Comparison of ENCODE assay signal across 32 mouse cellular contexts in genomic region chr15:77382880-77383279, GRCm38 (mm10). TPM values are rescaled to one million over a fixed set of nuclear protein-coding genes. Genes with fewer than 3 reads are reported as not detected.
A peak's percentile ranks its signal among the peaks of the same experiment; 100 is the strongest.
DNase-seq lines count a peak whose midpoint lies in the region; ATAC-seq and TF ChIP-seq lines count a peak whose summit lies in the region.
"Had no signal": no experiment of that assay in that cellular context is flagged by ENCODE, and none has a peak within 500 bp of the region (broad histone marks: within the 10 kb centered on the region; RNA-seq: fewer than 3 reads in every experiment).

No protein-coding gene starts in this region.

- H3K36me3 ChIP-seq in embryonic facial prominence, embryonic 12.5 days = no peaks in the 10 kb centered on the region
- no peaks in the 10 kb centered on the region for H3K36me3 ChIP-seq in embryonic facial prominence, embryonic 10.5 days (replicated peaks)
- no peaks in the 10 kb centered on the region for H3K36me3 ChIP-seq in liver, adult 2 months (ENCODE audit: control insufficient read depth, insufficient read depth, low read length)
- H3K36me3 ChIP-seq in liver, embryonic 15.5 days (replicated peaks) = no peaks in the 10 kb centered on the region
- H3K36me3 ChIP-seq in stomach, embryonic 16.5 days (ENCODE audit: control insufficient read depth, insufficient read depth, low read length) = no peaks in the 10 kb centered on the region
- no peaks in the 10 kb centered on the region for H3K36me3 ChIP-seq in forebrain, embryonic 12.5 days (replicated peaks)
- H3K36me3 ChIP-seq: forebrain, embryonic 10.5 days; G1E; midbrain, embryonic 13.5 days; neural tube, embryonic 15.5 days had no signal

- no peaks in the 10 kb centered on the region for H3K27me3 ChIP-seq in embryonic facial prominence, embryonic 12.5 days
- no peaks in the 10 kb centered on the region for H3K27me3 ChIP-seq in embryonic facial prominence, embryonic 10.5 days (replicated peaks; ENCODE audit: low read depth, poor library complexity, severe bottlenecking)
- no peaks in the 10 kb centered on the region for H3K27me3 ChIP-seq in liver, adult 2 months (ENCODE audit: control insufficient read depth, insufficient read depth, low read length)
- no peaks in the 10 kb centered on the region for H3K27me3 ChIP-seq in liver, embryonic 15.5 days
- no peaks in the 10 kb centered on the region for H3K27me3 ChIP-seq in stomach, embryonic 16.5 days (ENCODE audit: control insufficient read depth, insufficient read depth, low read length)
- no peaks in the 10 kb centered on the region for H3K27me3 ChIP-seq in forebrain, embryonic 12.5 days
- H3K27me3 ChIP-seq: midbrain, embryonic 13.5 days; neural tube, embryonic 15.5 days had no signal

- 78% methylated on average over 1 of the region's 1 CpGs for WGBS in embryonic facial prominence, embryonic 12.5 days
- 64% methylated on average over 1 of the region's 1 CpGs for WGBS in embryonic facial prominence, embryonic 10.5 days
- 9% methylated on average over 1 of the region's 1 CpGs for WGBS in liver, adult 2 months
- WGBS in liver, embryonic 15.5 days (ENCODE audit: insufficient replicate concordance) = 22% methylated on average over 1 of the region's 1 CpGs
- WGBS in stomach, embryonic 16.5 days = 76% methylated on average over 1 of the region's 1 CpGs
- 59% methylated on average over 1 of the region's 1 CpGs for WGBS in forebrain, embryonic 12.5 days

- ATAC-seq in embryonic facial prominence, embryonic 12.5 days (ENCODE audit: insufficient number of reproducible peaks, insufficient read depth, low FRiP score, low TSS enrichment) = 0 out of 2 replicates have a peak, but pooled peaks have one; percentile 41
- ATAC-seq in liver, embryonic 15.5 days (ENCODE audit: insufficient read depth) = peak; percentile 17; the same call in 1 of the 2 replicates
- ATAC-seq in stomach, embryonic 16.5 days (ENCODE audit: insufficient read depth, low FRiP score) = peak; percentile 19; the same call in 1 of the 2 replicates
- ATAC-seq in forebrain, embryonic 12.5 days (ENCODE audit: low FRiP score) = no peak
- ATAC-seq: forebrain, embryonic 16.5 days; hindbrain, embryonic 16.5 days; midbrain, embryonic 13.5 days had no signal

- peak; percentile 31; the same call in 1 of the 2 replicates for TF ChIP-seq CTCF in liver, adult 2 months (IDR thresholded peaks at IDR 0.05; ENCODE audit: low read depth, low read length)

- H3K9me3 ChIP-seq in embryonic facial prominence, embryonic 12.5 days = no peaks in the 10 kb centered on the region
- no peaks in the 10 kb centered on the region for H3K9me3 ChIP-seq in embryonic facial prominence, embryonic 10.5 days
- H3K9me3 ChIP-seq in liver, embryonic 15.5 days (replicated peaks) = no peaks in the 10 kb centered on the region
- H3K9me3 ChIP-seq in stomach, embryonic 16.5 days (replicated peaks; ENCODE audit: control insufficient read depth, low read length) = no peaks in the 10 kb centered on the region
- no peaks in the 10 kb centered on the region for H3K9me3 ChIP-seq in forebrain, embryonic 12.5 days
- H3K9me3 ChIP-seq: forebrain, embryonic 10.5 days; G1E; midbrain, embryonic 13.5 days; neural tube, embryonic 15.5 days had no signal

- no peaks in the 10 kb centered on the region for H3K4me1 ChIP-seq in embryonic facial prominence, embryonic 12.5 days
- peaks cover 5% of the 10 kb centered on the region; the same call in 1 of the 2 replicates for H3K4me1 ChIP-seq in embryonic facial prominence, embryonic 10.5 days
- H3K4me1 ChIP-seq in liver, adult 2 months (ENCODE audit: control insufficient read depth, insufficient read depth, low read length) = peaks cover 21% of the 10 kb centered on the region
- H3K4me1 ChIP-seq in liver, embryonic 15.5 days (replicated peaks) = peaks cover 4% of the 10 kb centered on the region; the same call in 1 of the 2 replicates
- no peaks in the 10 kb centered on the region for H3K4me1 ChIP-seq in stomach, embryonic 16.5 days (ENCODE audit: control insufficient read depth, insufficient read depth, low read length)
- no peaks in the 10 kb centered on the region for H3K4me1 ChIP-seq in forebrain, embryonic 12.5 days
- H3K4me1 ChIP-seq: forebrain, embryonic 10.5 days; midbrain, embryonic 13.5 days; neural tube, embryonic 15.5 days had no signal

- H3K27ac ChIP-seq in embryonic facial prominence, embryonic 12.5 days = no peak overlapping the region
- H3K27ac ChIP-seq in embryonic facial prominence, embryonic 10.5 days (replicated peaks) = no peak overlapping the region
- peak overlapping the region; percentile 84 for H3K27ac ChIP-seq in liver, adult 2 months (replicated peaks; ENCODE audit: insufficient read depth, low read depth, low read length)
- H3K27ac ChIP-seq in liver, embryonic 15.5 days (replicated peaks) = 0 out of 2 replicates have a peak overlapping the region, but pooled peaks have one; percentile 38
- no peak overlapping the region for H3K27ac ChIP-seq in stomach, embryonic 16.5 days (ENCODE audit: low read length)
- H3K27ac ChIP-seq in forebrain, embryonic 12.5 days = no peak overlapping the region
- H3K27ac ChIP-seq: forebrain, embryonic 10.5 days; gastrocnemius, adult 2 months; heart, adult 2 months; macrophage; midbrain, embryonic 13.5 days; neural tube, embryonic 15.5 days had no signal

- peaks cover 6% of the 10 kb centered on the region; the same call in 1 of the 2 replicates for H3K79me2 ChIP-seq in liver, adult 2 months (ENCODE audit: control insufficient read depth, insufficient read depth, low read length)

- H3K4me2 ChIP-seq in embryonic facial prominence, embryonic 12.5 days (replicated peaks) = no peak overlapping the region
- H3K4me2 ChIP-seq in liver, embryonic 15.5 days = no peak overlapping the region
- no peak overlapping the region for H3K4me2 ChIP-seq in stomach, embryonic 16.5 days (ENCODE audit: low read depth, low read length)
- H3K4me2 ChIP-seq in forebrain, embryonic 12.5 days = no peak overlapping the region
- H3K4me2 ChIP-seq: midbrain, embryonic 13.5 days; neural tube, embryonic 15.5 days had no signal

- TF ChIP-seq POLR2A in liver, adult 2 months (IDR thresholded peaks at IDR 0.05; ENCODE audit: extremely low read depth, insufficient read depth, low read length) = no peak

- DNase-seq in embryonic facial prominence, embryonic 10.5 days (ENCODE audit: low spot score) = no peak
- no peak for DNase-seq in liver, adult 2 months (ENCODE audit: extremely low read depth, low read depth, low spot score)
- DNase-seq in liver = no peak
- no peak for DNase-seq in thymus, postnatal 36 days
- DNase-seq: adrenal gland, adult 8-10 months; cerebellum, adult 8-10 months; cerebellum, postnatal 25 days; gastrocnemius, adult 2 months; gastrocnemius, postnatal 36 days; heart, adult 2 months; left cerebral cortex, postnatal 4 days; retina, postnatal 1 day; right cerebral cortex, postnatal 14 days had no signal

- H3K9ac ChIP-seq in embryonic facial prominence, embryonic 12.5 days = no peak overlapping the region
- H3K9ac ChIP-seq in liver, adult 2 months (ENCODE audit: low read depth, low read length) = peak overlapping the region; percentile 19; the same call in 1 of the 2 replicates
- H3K9ac ChIP-seq in liver, embryonic 15.5 days = no peak overlapping the region
- H3K9ac ChIP-seq in stomach, embryonic 16.5 days (ENCODE audit: low read length) = no peak overlapping the region
- no peak overlapping the region for H3K9ac ChIP-seq in forebrain, embryonic 12.5 days
- H3K9ac ChIP-seq: midbrain, embryonic 13.5 days; neural tube, embryonic 15.5 days had no signal

- H3K4me3 ChIP-seq in embryonic facial prominence, embryonic 12.5 days = no peak overlapping the region
- H3K4me3 ChIP-seq in embryonic facial prominence, embryonic 10.5 days = no peak overlapping the region
- no peak overlapping the region for H3K4me3 ChIP-seq in liver, adult 2 months (ENCODE audit: insufficient read depth, low read depth, low read length)
- no peak overlapping the region for H3K4me3 ChIP-seq in liver, embryonic 15.5 days (replicated peaks)
- H3K4me3 ChIP-seq in stomach, embryonic 16.5 days (replicated peaks; ENCODE audit: low read length) = no peak overlapping the region
- H3K4me3 ChIP-seq in forebrain, embryonic 12.5 days (replicated peaks) = no peak overlapping the region
- H3K4me3 ChIP-seq: forebrain, embryonic 10.5 days; gastrocnemius, adult 2 months; heart, adult 2 months; midbrain, embryonic 13.5 days; neural tube, embryonic 15.5 days had no signal

RNA-seq across cellular contexts. Expression of gene Apol7a, which starts 16.0 kb away (rescaled TPM):
- polyA plus RNA-seq in embryonic facial prominence, embryonic 12.5 days (2016; fragmentation: Nextera tagmentation; extraction: Ambion mirVana) = not detected in 2 replicates
- not detected in 2 replicates for polyA plus RNA-seq in embryonic facial prominence, embryonic 10.5 days (2016; fragmentation: Nextera tagmentation; extraction: Ambion mirVana)
- 104 and 121 TPM in 2 replicates for total RNA-seq in liver, adult 2 months (2014; rRNA removed)
- polyA plus RNA-seq in liver, adult 2 months (2012; rRNA removed) = 89.7 and 93.2 TPM in 2 replicates
- 1.8 and 2.6 TPM in 2 replicates for polyA plus RNA-seq in liver, embryonic 15.5 days (2015; fragmentation: Nextera tagmentation; extraction: Ambion mirVana)
- polyA plus RNA-seq in stomach, embryonic 16.5 days (2015; fragmentation: Nextera tagmentation; extraction: Ambion mirVana) = 9.0 and 17.9 TPM in 2 replicates
- polyA plus RNA-seq in forebrain, embryonic 12.5 days (2016; fragmentation: Nextera tagmentation; extraction: Ambion mirVana) = not detected in 2 replicates
- total RNA-seq: heart, postnatal 25 days; layer of hippocampus, adult 18-20 months; layer of hippocampus, postnatal 25 days; left cerebral cortex, postnatal 4 days; megakaryocyte-erythroid progenitor cell, adult 5-6 weeks; monocyte, adult 5-6 weeks had no signal
- polyA plus RNA-seq: embryonic facial prominence, embryonic 11.5 days; forebrain, embryonic 10.5 days; forebrain, embryonic 16.5 days; G1E; hindbrain, embryonic 11.5 days; hindbrain, embryonic 16.5 days; macrophage; midbrain, embryonic 13.5 days; neural tube, embryonic 15.5 days; thymus, postnatal 0 days had no signal

RNA-seq across cellular contexts. Expression of gene Apol9a, which starts 28.1 kb away (rescaled TPM):
- polyA plus RNA-seq in embryonic facial prominence, embryonic 12.5 days (2016; fragmentation: Nextera tagmentation; extraction: Ambion mirVana) = not detected in 2 replicates
- not detected in 2 replicates for polyA plus RNA-seq in embryonic facial prominence, embryonic 10.5 days (2016; fragmentation: Nextera tagmentation; extraction: Ambion mirVana)
- 59.3 and 69.5 TPM in 2 replicates for total RNA-seq in liver, adult 2 months (2014; rRNA removed)
- polyA plus RNA-seq in liver, adult 2 months (2012; rRNA removed) = 44.3 and 80.3 TPM in 2 replicates
- 0.07 TPM in 1 of 2 replicates, not detected in the other for polyA plus RNA-seq in liver, embryonic 15.5 days (2015; fragmentation: Nextera tagmentation; extraction: Ambion mirVana)
- polyA plus RNA-seq in stomach, embryonic 16.5 days (2015; fragmentation: Nextera tagmentation; extraction: Ambion mirVana) = not detected in 2 replicates
- polyA plus RNA-seq in forebrain, embryonic 12.5 days (2016; fragmentation: Nextera tagmentation; extraction: Ambion mirVana) = not detected in 2 replicates
- total RNA-seq: gastrocnemius, adult 2 months; layer of hippocampus, adult 18-20 months; layer of hippocampus, postnatal 25 days; monocyte, adult 5-6 weeks had no signal
- polyA plus RNA-seq: embryonic facial prominence, embryonic 11.5 days; forebrain, embryonic 10.5 days; G1E; midbrain, embryonic 13.5 days had no signal

Comparison
In these comparisons a context has a peak if more than half of its experiments do, and no peak if none do; other contexts are left out.
1. RNA of gene Apol9a, which starts 28.1 kb away (polyA plus RNA-seq): 44.3 to 80.3 TPM in liver, adult 2 months; 0.07 TPM in liver, embryonic 15.5 days, not detected in embryonic facial prominence, embryonic 12.5 days, not detected in forebrain, embryonic 12.5 days, not detected in embryonic facial prominence, embryonic 10.5 days and not detected in stomach, embryonic 16.5 days; every median in the first group is over 10 times any median in the second.
2. H3K27ac ChIP-seq: peak in liver, adult 2 months (single experiment) and liver, embryonic 15.5 days (single experiment); none in embryonic facial prominence, embryonic 12.5 days (single experiment), embryonic facial prominence, embryonic 10.5 days (single experiment), stomach, embryonic 16.5 days (single experiment) and forebrain, embryonic 12.5 days (single experiment).